Mouse (Mus musculus) liver, adult 2 months (tissue): ENCODE data around the gene Uckl1. TPM values are rescaled to one million over a fixed set of nuclear protein-coding genes. Genes with fewer than 3 reads are reported as not detected.

Experiments
- DNase-seq: peaks from one replicate; pipeline ENCODE4 v3.0.0-alpha.2; 2011; ENCODE audit warnings: low read depth, low spot score; ENCODE audit errors: extremely low read depth
- H3K27ac ChIP-seq: fragments of 200-500 bp; replicated peaks from 2 replicates; pipeline ENCODE4 v1.5.1; 2012; ENCODE audit warnings: low read depth, mild to moderate bottlenecking, control low read depth, inconsistent platforms, low read length; ENCODE audit not compliant: insufficient read depth
- H3K27me3 ChIP-seq: fragments of 200-500 bp; 2 replicates; pipeline ENCODE4 v1.6.1; 2012; ENCODE audit warnings: mild to moderate bottlenecking, moderate library complexity, low read length, inconsistent platforms; ENCODE audit not compliant: control insufficient read depth, insufficient read depth
- H3K36me3 ChIP-seq: fragments of 200-500 bp; 2 replicates; pipeline ENCODE4 v1.6.1; 2012; ENCODE audit warnings: low read length, inconsistent platforms; ENCODE audit not compliant: control insufficient read depth, insufficient read depth
- H3K4me1 ChIP-seq: fragments of 200-500 bp; 2 replicates; pipeline ENCODE4 v1.6.1; 2011; ENCODE audit warnings: low read length; ENCODE audit not compliant: control insufficient read depth, insufficient read depth
- H3K4me3 ChIP-seq: fragments of 200-500 bp; 2 replicates; pipeline ENCODE4 v1.5.1; 2011; ENCODE audit warnings: low read depth, mild to moderate bottlenecking, control low read depth, low read length, moderate library complexity; ENCODE audit not compliant: insufficient read depth
- H3K79me2 ChIP-seq: fragments of 200-500 bp; 2 replicates; pipeline ENCODE4 v1.6.1; 2012; ENCODE audit warnings: inconsistent platforms, mild to moderate bottlenecking, low read length, moderate library complexity; ENCODE audit not compliant: control insufficient read depth, insufficient read depth
- H3K9ac ChIP-seq: fragments of 200-500 bp; 2 replicates; pipeline ENCODE4 v1.6.1; 2012; ENCODE audit warnings: low read depth, mild to moderate bottlenecking, control low read depth, inconsistent platforms, low read length
- CTCF ChIP-seq: fragments of 200-500 bp; IDR thresholded peaks from 2 replicates; pipeline ENCODE4 v1.5.1; 2011; ENCODE audit warnings: low read depth, low read length, control low read depth
- POLR2A ChIP-seq: fragments of 200-500 bp; IDR thresholded peaks from 2 replicates; pipeline ENCODE4 v1.6.1; 2011; ENCODE audit warnings: low read length, control low read depth; ENCODE audit not compliant: insufficient read depth; ENCODE audit errors: extremely low read depth
- WGBS: fragments of 180-500 bp; shearing (Covaris S2); methylation state at CpG from one replicate; pipeline ENCODE4 v1.1.7; 2018; 5-methylcytosine and 5-hydroxymethylcytosine counted together
- polyA plus RNA-seq: library from polyadenylated mRNA; depleted of rRNA; stranded (reverse); fragments of >200 nt; gene quantifications from 2 replicates; pipeline ENCODE4 v1.2.3, GENCODE M21; 2012
- total RNA-seq: library from RNA; depleted of rRNA; stranded (reverse); fragments of >200 nt; gene quantifications from 2 replicates; pipeline ENCODE4 v1.2.3, GENCODE M21; 2014

The Uckl1 gene
- total and polyA plus RNA-seq, 2 experiments = 30.9 to 90.1 TPM

DNA sequence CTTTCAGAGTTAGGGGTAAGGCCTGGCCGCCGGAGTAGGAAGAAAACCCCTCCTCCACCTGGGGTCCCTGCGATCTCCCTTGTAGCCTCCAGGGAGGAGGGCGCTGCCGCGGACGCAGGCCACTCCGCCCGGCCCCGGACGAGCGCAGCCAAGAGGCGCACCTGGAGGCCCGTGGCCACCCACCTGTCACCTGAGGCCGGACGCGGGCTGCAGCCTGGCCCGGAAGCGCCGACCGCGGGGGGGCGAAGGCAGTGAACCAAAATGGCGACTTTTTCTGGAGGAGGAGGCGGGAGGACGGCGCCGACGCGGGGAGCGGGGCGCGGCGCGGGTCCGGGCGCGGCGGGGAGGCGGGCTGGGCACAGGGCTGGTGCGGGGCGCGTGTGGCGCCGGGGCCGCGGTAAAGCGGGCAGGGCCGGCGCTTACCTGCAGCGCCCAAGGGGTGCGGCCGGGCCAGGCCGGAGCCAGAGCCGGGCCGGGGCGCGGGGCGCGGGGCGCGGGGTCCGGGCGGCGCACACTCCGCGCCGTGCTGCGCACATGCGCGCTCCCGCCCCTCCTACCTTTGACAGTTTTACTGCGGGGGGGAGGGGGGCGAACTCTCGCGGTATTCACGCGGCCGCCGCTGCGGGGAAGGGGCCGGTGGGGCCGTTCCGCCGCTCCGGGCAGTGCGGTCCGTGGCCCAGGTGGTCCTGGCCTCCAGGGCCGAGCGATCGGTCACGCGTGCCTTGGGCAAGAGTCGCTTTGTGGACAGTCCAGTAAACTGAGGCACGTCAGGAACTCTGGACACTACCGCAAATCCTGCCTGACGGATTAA, 7.7 kb upstream of the Uckl1 start, which contains the start of gene Zfp512b:
Gene Zfp512b, minus strand, starts transcription at position 573 of the 811 bp plus-strand sequence.
- Histone ChIP-seq H3K4me3 (peak within 1 kb of the TSS; percentile 88), H3K27ac (peak within 1 kb of the TSS; percentile 43), H3K36me3 (no peaks in the 10 kb centered on the region; the same call in 1 of the 2 replicates), H3K9ac (peak within 1 kb of the TSS; percentile 97), H3K4me1 (peaks cover 4% of the 10 kb centered on the region; the same call in 1 of the 2 replicates), H3K27me3 (no peaks in the 10 kb centered on the region), H3K79me2 (no peaks in the 10 kb centered on the region; the same call in 1 of the 2 replicates)
- 1% methylated on average over 81 of the region's 97 CpGs for WGBS
- TF ChIP-seq POLR2A (peak; percentile 57; the same call in 1 of the 2 replicates), CTCF (no peak)
- no peak for DNase-seq

DNA sequence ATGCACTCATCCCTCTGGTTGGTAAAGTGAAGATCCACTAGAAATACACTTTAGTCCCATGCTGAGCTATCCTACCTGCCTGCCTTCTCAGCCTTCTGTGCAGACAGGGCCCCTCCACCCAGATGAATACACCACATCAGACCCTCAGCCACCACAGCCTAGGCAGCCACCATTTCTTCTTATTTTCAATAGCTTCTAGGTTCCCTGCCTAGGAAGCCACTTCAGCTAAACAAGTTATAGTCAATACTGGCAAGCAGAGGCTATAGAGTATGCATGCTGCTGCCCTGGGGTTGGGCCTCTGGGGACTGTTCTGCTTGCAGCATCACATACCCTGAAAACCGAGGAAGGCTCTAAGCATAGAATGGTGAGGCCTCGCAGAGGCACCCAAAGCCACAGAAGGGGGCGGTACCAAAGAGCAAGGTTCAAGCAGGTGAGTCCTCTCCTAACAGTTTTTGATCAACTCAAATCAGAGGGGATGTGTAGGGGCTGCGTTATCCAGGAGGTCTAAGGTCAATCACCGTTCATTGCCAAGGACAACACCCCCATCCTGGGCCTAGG, 6.9 kb upstream of the Uckl1 start, which contains the start of gene Prpf6:
Gene Prpf6, plus strand, starts transcription at position 341 of the 558 bp plus-strand sequence.
- H3K79me2 ChIP-seq = no peaks in the 10 kb centered on the region; the same call in 1 of the 2 replicates

DNA sequence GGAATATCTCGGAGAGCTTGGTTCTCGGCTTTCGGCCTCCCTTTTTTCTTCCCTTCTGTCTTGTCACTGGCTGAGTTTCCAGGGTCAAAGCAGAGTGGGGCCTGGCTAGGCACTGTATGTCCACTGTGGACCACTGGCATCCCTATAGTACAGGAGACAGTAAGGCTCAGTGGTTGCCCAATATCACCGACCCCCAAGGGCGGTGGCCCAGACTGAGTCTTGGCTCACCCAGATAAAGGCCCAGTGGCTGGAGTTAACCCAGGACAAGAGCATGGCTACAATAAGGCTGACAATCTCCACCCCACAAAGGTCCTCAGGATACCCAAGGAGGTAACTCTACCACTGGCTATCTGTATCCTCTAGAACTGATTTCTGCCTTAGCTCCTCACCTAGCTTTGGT, 5.8 kb upstream of the Uckl1 start:
- Histone ChIP-seq H3K27ac (no peak overlapping the region), H3K36me3 (no peaks in the 10 kb centered on the region; the same call in 1 of the 2 replicates), H3K4me1 (peaks cover 4% of the 10 kb centered on the region; the same call in 1 of the 2 replicates), H3K4me3 (no peak overlapping the region), H3K27me3 (no peaks in the 10 kb centered on the region), H3K79me2 (no peaks in the 10 kb centered on the region; the same call in 1 of the 2 replicates), H3K9ac (no peak overlapping the region)
- 90% methylated on average over 5 of the region's 5 CpGs for WGBS
- no peak for DNase-seq
- TF ChIP-seq POLR2A = no peak
- TF ChIP-seq CTCF = no peak

More for the DNA sequence above, 6.9 kb upstream of the Uckl1 start, which contains the start of gene Prpf6:
- Histone ChIP-seq H3K4me3 (peak within 1 kb of the TSS; percentile 88), H3K4me1 (peaks cover 4% of the 10 kb centered on the region; the same call in 1 of the 2 replicates), H3K27me3 (no peaks in the 10 kb centered on the region), H3K27ac (peak within 1 kb of the TSS; percentile 43), H3K9ac (peak within 1 kb of the TSS; percentile 97), H3K36me3 (no peaks in the 10 kb centered on the region; the same call in 1 of the 2 replicates)
- WGBS = 9% methylated on average over 5 of the region's 5 CpGs
- peak; percentile 43 for DNase-seq
- no peak for TF ChIP-seq POLR2A
- TF ChIP-seq CTCF = no peak

DNA sequence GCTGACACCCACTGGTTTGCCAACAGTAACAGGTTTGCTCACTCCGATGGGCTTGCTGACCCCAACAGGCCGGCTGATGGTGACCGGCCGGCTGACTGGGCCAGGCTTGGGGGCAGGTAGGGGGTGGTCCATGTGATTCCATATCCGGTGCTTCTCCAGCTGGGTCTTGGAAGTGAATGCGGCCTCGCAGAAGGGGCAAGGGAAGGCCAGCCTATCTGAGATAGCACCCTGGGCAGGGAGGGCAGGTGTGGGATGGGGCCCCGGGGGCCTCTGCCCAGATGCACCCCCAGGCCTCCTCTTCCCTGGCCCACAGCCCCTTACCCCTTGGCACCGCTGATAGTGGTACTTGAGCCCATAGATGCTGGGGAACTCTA, 5.0 kb upstream of the Uckl1 start:
- WGBS = 99% methylated on average over 9 of the region's 9 CpGs
- no peak for DNase-seq
- no peaks in the 10 kb centered on the region; the same call in 1 of the 2 replicates for H3K79me2 ChIP-seq

DNA sequence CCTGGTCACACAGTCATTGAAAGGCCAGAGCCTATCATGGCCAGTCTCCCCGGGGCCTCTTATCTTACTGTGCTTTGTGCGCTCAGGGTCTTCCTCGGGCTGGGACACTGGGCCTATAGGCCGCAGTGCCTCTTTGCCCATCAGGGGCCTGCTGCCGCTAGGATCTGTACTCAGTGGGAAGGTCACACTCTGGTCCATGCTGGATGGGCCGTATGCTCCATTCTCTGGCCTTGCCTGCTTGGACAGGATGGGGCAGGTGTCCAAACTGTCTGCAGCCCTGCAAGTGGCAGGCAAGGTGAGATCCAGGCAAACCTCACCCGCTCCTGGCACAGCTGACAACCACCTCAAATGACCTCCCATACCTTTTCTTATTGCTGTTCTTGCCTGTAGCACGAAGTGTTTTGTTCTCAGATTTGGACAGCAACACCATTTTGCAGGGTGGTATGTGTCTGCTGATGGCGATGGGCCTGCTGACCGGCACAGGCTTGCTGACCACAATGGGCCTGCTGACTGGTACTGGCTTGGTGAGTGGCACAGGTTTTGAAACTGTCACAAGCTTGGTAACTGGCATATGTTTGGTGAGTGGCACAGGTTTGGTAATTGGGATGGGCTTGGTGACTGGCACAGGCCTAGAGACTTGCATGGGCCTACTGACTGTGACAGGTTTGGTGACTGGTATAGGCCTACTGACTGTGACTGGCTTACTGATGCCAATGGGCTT, 4.5 kb upstream of the Uckl1 start:
- 92% methylated on average over 10 of the region's 10 CpGs for WGBS
- Histone ChIP-seq H3K4me1 (peaks cover 4% of the 10 kb centered on the region; the same call in 1 of the 2 replicates), H3K9ac (no peak overlapping the region), H3K27me3 (no peaks in the 10 kb centered on the region), H3K79me2 (no peaks in the 10 kb centered on the region; the same call in 1 of the 2 replicates), H3K27ac (no peak overlapping the region), H3K36me3 (no peaks in the 10 kb centered on the region; the same call in 1 of the 2 replicates), H3K4me3 (no peak overlapping the region)
- DNase-seq = no peak
- no peak for TF ChIP-seq CTCF
- TF ChIP-seq POLR2A = no peak

More for the DNA sequence above, 5.0 kb upstream of the Uckl1 start:
- H3K4me3 ChIP-seq = no peak overlapping the region
- TF ChIP-seq CTCF (no peak), POLR2A (no peak)
- H3K4me1 ChIP-seq = peaks cover 4% of the 10 kb centered on the region; the same call in 1 of the 2 replicates
- H3K27me3 ChIP-seq = no peaks in the 10 kb centered on the region
- H3K36me3 ChIP-seq = no peaks in the 10 kb centered on the region; the same call in 1 of the 2 replicates
- no peak overlapping the region for H3K27ac ChIP-seq
- no peak overlapping the region for H3K9ac ChIP-seq
